Mouse (Mus musculus) megakaryocyte, embryonic 14.5 days (primary cell): ENCODE results near the gene Prss48.

Experiments
- FLI1 ChIP-seq: IDR thresholded peaks from 2 replicates; pipeline ENCODE4 v1.6.1; 2012; ENCODE audit warnings: low read length, inconsistent platforms, mixed read lengths
- GATA1 ChIP-seq: IDR thresholded peaks from 3 replicates; pipeline ENCODE4 v1.6.1; 2012; ENCODE audit warnings: mixed read lengths, low read length, inconsistent platforms, borderline replicate concordance

DNA sequence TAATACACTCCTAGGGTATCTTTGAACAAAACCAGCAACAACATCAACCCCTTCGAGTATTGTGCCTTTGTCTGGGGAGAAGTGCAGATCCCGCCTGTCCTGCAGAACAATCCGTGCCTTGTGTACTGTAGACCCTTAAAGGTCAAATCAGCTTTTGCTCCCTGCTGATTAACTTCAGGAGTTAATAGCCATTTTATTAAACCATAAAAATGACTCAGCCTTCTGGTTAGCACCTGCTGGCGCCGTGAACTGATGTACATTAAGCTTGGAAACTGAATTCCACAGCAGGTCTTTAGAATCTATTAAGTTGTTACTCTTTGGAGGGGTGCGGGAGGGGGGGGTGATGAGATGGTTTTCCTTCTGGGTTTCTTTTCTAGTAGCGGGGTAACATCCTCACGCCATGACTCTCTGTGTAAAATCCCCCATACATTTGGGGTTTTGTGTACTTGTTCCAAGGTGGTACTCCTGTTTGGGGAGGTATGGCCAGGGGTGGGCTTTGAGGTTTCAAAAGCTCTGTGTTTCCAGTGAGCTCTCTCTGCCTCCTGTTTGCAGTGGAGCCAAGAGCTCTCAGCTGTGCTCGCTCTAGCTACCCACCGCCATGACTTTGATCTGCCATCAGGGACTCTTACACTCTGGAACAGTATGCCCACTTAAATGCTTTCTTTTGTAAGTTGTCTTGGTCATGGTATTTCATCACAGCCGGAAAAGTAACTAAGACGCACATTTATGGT is 21.9 kb upstream of the Prss48 start:
- TF ChIP-seq GATA1 (no peak), FLI1 (no peak)
